Mouse (Mus musculus) cerebellum, adult 2 months (tissue): ENCODE data around the gene Gad1. TPM values are rescaled to one million over a fixed set of nuclear protein-coding genes. Genes with fewer than 3 reads are reported as not detected.
A peak's percentile ranks its signal among the peaks of the same experiment; 100 is the strongest.

Experiments
- DNase-seq, 2 experiments: peaks; one replicate each; pipeline ENCODE4 v3.0.0; 2021
- H3K27ac ChIP-seq: fragments of 200-500 bp; 2 replicates; pipeline ENCODE4 v1.5.1; 2012; ENCODE audit warnings: low read length, control low read depth, inconsistent platforms; ENCODE audit not compliant: insufficient read depth
- H3K27me3 ChIP-seq: fragments of 200-500 bp; 2 replicates; pipeline ENCODE4 v1.6.1; 2012; ENCODE audit warnings: inconsistent platforms, mild to moderate bottlenecking, low read length, moderate library complexity; ENCODE audit not compliant: control insufficient read depth, insufficient read depth
- H3K4me1 ChIP-seq: fragments of 200-500 bp; 2 replicates; pipeline ENCODE4 v1.6.1; 2011; ENCODE audit warnings: low read length; ENCODE audit not compliant: control insufficient read depth, insufficient read depth
- H3K4me3 ChIP-seq: fragments of 200-500 bp; replicated peaks from 2 replicates; pipeline ENCODE3; 2011; ENCODE audit warnings: mild to moderate bottlenecking, low read depth, low read length, control low read depth; ENCODE audit not compliant: insufficient read depth
- CTCF ChIP-seq: fragments of 200-500 bp; IDR thresholded peaks from 2 replicates; pipeline ENCODE4 v1.5.1; 2011; ENCODE audit warnings: low read depth, mild to moderate bottlenecking, control low read depth, low read length, moderate library complexity, borderline replicate concordance; ENCODE audit not compliant: insufficient read depth
- POLR2A ChIP-seq: fragments of 200-500 bp; IDR thresholded peaks from 2 replicates; pipeline ENCODE4 v1.6.1; 2011; ENCODE audit warnings: low read length, control low read depth, borderline replicate concordance; ENCODE audit not compliant: insufficient read depth
- WGBS: fragments of 180-500 bp; shearing (Covaris S2); methylation state at CpG from one replicate; pipeline ENCODE4 v1.1.7; 2018; 5-methylcytosine and 5-hydroxymethylcytosine counted together
- polyA plus RNA-seq: library from polyadenylated mRNA; depleted of rRNA; stranded (reverse); fragments of >200 nt; gene quantifications from 2 replicates; pipeline ENCODE4 v1.2.3, GENCODE M21; 2012

Gene Gad1
- polyA plus RNA-seq, 1 experiment, result 474 TPM

DNA sequence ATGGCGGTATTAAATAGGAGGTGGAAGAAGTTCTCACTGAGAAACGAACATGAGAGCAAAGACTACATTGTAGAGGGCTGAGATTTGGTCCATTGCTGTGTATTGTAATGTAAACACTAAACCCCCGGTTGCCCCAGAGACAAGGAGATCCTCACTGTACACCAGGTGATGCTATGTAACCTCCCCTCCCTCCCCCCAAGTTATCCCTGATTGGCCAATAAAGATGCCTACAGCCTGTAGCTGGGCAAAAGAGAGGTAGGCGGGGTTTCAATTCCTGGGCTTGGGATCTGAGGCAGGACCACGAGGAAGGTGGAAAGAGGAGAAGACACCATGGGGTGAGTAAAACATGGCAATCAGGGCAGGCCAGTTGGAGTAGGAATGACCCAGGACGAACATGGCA lies 2.2 kb upstream of the Gad1 start:
- no peak overlapping the region for H3K27ac ChIP-seq
- DNase-seq, result no peak
- no peaks in the 10 kb centered on the region for H3K4me1 ChIP-seq
- no peak overlapping the region for H3K4me3 ChIP-seq
- no peaks in the 10 kb centered on the region; the same call in 1 of the 2 replicates for H3K27me3 ChIP-seq
- no peak for TF ChIP-seq CTCF
- no peak for TF ChIP-seq POLR2A
- 75% methylated on average over 6 of the region's 6 CpGs for WGBS

DNA sequence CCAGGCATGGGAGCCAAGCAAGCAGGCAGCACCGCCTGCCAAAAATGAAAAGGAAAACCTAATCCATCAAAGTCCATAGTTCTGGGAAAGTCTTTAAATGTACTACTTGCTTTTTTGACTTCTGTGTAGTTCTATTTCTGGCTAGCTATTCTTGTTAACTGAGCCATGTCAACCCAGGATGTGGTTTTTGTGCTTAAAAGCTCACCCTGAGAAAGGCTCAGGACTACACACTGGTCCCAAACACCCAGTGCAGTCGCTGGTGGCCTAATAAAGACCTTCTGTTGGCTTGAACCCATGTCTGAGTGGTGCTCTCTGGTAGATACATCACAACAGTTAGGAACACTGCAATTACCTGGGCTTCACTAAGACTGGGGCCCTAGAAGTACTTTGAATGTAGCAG lies 1.4 kb upstream of the Gad1 start:
- Histone ChIP-seq H3K4me1 (no peaks in the 10 kb centered on the region), H3K27me3 (no peaks in the 10 kb centered on the region; the same call in 1 of the 2 replicates), H3K27ac (no peak overlapping the region), H3K4me3 (no peak overlapping the region)
- no peak for DNase-seq
- 85% methylated on average over 2 of the region's 2 CpGs for WGBS
- TF ChIP-seq POLR2A (no peak), CTCF (no peak)

DNA sequence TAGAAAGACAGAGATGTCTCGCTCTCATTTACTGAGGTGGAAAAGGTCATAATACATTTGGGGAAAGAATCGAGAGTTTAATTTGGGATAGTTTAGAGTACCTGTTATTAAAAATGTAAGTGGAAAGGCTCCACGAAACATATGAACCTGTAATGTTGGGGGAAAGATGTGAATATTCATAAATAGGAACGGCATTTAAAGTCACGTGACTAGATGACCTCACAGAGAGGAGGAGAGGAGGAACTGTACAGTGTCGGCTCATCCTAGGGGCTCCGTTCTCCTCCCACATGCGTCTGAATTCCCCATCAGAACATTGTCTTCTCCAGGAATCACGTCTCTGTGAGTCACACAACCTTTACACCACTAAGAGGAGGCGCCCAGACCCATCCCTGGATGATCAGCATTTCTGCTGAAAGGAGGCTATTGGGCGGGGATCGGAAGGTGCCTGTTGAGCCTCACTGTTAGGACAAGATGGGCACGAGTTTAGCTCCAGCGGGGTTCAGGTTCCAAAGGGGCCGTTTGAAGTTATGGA lies 739 bp upstream of the Gad1 start:
- no peak for TF ChIP-seq CTCF
- TF ChIP-seq POLR2A, result no peak
- Histone ChIP-seq H3K27ac (no peak overlapping the region), H3K4me1 (no peaks in the 10 kb centered on the region), H3K27me3 (no peaks in the 10 kb centered on the region; the same call in 1 of the 2 replicates), H3K4me3 (no peak overlapping the region)
- DNase-seq, result no peak
- 85% methylated on average over 15 of the region's 15 CpGs for WGBS

DNA sequence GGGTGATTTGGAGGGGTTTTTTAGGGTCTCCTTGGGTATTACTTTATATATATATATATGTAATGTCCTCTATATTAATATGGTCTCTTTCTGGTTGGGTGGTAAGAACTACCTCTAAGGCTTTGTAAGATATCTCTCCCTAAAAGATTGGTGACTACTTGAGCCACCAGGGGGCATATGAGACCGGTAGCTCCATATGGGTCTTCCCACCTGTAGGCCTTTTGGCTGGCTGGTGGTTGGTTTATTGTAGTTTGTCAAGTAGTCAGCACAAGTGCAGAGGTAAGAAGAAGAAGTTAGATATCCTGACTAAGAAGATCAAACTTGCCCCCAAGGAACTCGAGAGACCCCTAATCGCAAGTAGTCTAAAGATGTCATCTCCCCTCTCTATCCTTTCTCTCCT lies 954 bp downstream of the Gad1 start:
- WGBS, result 83% methylated on average over 3 of the region's 3 CpGs
- H3K27ac ChIP-seq, result no peak overlapping the region
- no peaks in the 10 kb centered on the region; the same call in 1 of the 2 replicates for H3K27me3 ChIP-seq
- H3K4me1 ChIP-seq, result no peaks in the 10 kb centered on the region
- H3K4me3 ChIP-seq, result no peak overlapping the region
- no peak for DNase-seq
- TF ChIP-seq POLR2A (no peak), CTCF (no peak)

DNA sequence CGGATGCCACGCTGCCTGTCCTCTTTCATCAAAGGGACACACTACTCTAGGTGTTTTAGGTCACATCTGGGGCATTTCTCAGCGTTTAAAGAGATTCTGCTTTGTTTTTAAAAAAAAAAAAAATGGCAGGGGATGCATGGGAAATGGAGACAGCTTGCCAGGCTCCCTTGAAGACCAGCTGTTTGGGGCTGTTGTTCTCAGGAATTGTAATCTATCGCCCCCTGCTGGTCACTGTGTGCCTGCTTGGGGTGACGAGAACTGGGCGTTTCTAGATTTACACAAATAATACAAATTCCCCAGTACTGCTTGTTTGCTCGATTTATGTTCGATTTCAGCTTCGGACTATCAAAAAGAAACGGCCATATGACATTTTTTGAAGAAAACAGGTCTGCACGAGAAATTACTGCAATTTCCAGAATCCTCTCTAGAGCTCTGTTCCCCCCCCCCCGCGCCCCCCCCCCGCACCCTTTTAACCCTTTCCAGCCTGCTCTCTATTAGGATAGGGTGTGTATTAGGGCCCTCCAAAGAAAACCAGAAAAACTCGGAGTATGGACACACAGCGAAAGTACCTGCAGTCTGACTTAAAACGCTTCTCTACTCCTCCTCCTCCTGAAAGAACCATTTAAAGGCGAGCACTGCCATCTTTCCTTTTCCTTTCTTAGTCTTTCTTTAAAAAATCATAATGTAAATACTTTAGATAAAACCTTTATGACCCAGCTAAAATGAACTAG lies 5.4 kb downstream of the Gad1 start:
- Histone ChIP-seq H3K27ac (no peak overlapping the region), H3K4me1 (no peaks in the 10 kb centered on the region), H3K4me3 (no peak overlapping the region), H3K27me3 (peaks cover 6% of the 10 kb centered on the region; the same call in 1 of the 2 replicates)
- TF ChIP-seq POLR2A, result no peak
- peak; percentile 61 for TF ChIP-seq CTCF
- WGBS, result 9% methylated on average over 18 of the region's 18 CpGs
- peak; percentile 59 for DNase-seq

DNA sequence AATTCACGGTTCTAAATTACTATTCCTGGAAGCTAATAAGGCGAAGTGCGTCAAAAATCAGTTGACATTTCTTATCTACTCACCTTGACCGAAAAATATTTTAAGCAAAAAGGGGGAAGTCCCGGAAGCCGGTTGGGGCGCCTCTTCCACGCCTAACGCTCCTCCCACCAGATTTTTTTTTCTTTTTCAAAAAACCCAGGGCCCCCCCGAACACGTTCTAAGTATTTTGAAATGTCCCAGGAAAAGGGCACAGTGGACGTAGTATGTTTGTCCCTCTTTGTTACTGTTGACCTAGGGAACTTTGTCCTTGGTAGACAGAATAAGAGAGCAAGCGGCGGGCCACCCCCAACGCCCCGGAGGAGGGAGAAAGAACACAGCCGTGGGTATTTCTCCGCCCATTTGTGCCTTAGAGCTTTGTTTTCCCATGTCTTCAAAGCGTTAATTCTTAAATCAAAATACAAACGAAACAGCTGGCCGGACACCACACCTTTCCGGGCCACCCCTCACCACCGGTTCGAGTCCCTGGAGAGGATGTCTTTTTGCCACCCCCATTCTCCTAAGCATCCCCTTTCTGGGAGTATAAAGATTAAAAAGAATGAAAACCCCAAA lies 6.1 kb downstream of the Gad1 start:
- H3K4me3 ChIP-seq, result no peak overlapping the region
- no peak for DNase-seq
- 14% methylated on average over 24 of the region's 24 CpGs for WGBS
- H3K4me1 ChIP-seq, result no peaks in the 10 kb centered on the region
- TF ChIP-seq POLR2A (no peak), CTCF (no peak)
- peaks cover 6% of the 10 kb centered on the region; the same call in 1 of the 2 replicates for H3K27me3 ChIP-seq
- H3K27ac ChIP-seq, result no peak overlapping the region

DNA sequence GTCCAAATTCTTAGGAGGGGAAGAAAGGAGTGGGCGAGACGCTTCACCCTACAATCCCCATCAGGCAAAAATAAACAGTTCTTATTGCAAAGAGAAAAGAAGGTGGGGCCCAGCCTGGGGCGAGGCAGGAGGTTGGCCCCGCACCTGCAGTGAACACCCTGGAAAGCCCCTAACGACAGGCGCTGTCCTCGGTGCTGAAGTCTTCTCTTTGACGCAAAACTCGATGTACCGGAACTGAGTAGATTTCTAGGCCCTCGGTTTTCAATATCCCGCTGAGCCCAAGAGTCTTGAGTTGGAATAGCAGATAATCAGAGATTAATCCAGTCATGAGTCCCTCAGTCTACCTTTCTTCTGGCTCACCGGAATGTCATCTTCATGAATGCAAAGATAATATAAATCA lies 6.6 kb downstream of the Gad1 start:
- Histone ChIP-seq H3K27me3 (peaks cover 6% of the 10 kb centered on the region; the same call in 1 of the 2 replicates), H3K4me1 (no peaks in the 10 kb centered on the region), H3K4me3 (no peak overlapping the region), H3K27ac (no peak overlapping the region)
- 10% methylated on average over 13 of the region's 13 CpGs for WGBS
- peak in 1 of 2 experiments; percentile 16 for DNase-seq
- TF ChIP-seq POLR2A (no peak), CTCF (no peak)

DNA sequence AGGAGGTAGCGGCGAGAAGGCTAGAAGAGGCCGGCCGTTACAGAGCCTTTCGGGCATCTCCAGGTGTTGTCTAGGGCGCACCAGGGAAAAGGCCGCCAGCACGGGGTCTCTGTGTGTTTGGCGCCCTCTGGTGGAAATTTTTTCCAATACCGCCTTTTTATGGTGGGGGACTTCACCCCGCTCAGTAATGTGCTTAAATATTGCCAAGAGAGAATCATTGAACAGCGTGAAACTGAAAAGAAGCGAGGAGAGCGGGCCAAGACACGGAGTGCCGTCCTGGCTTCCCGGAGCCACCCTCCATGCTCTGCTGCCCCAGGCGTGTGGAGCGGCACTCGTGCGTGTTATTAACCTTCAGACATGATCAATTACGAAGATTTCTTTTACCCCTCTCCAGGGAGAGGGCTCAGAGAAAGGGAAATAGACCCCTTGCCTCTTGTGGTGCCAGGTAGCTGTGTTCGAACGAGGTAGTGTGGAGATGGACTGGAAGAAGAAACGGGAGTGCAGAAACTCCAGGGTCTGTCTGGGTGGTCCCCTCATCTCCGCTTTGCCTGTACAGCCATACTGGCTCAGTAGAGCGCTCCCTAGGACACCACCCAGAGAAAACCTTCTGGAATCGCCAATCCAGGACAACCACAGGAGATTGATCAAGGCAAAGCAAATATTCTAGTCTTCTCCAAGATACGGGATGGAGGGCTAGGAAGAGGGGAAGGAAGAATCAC lies 8.4 kb downstream of the Gad1 start:
- H3K4me1 ChIP-seq, result no peaks in the 10 kb centered on the region
- TF ChIP-seq CTCF (no peak; the same call in 1 of the 2 replicates), POLR2A (no peak)
- WGBS, result 1% methylated on average over 29 of the region's 29 CpGs
- peak; percentile 26 to 45 for DNase-seq
- peaks cover 7% of the 10 kb centered on the region; the same call in 1 of the 2 replicates for H3K27me3 ChIP-seq
- H3K4me3 ChIP-seq, result no peak overlapping the region
- H3K27ac ChIP-seq, result no peak overlapping the region
